Mouse (Mus musculus) liver, adult 2 months (tissue): Measurements from ENCODE around the gene Tmem82. TPM values are rescaled to one million over a fixed set of nuclear protein-coding genes. Genes with fewer than 3 reads are reported as not detected.

Source experiments
- DNase-seq: peaks from one replicate; pipeline ENCODE4 v3.0.0-alpha.2; 2011; ENCODE audit warnings: low read depth, low spot score; ENCODE audit errors: extremely low read depth
- H3K27ac ChIP-seq: fragments of 200-500 bp; replicated peaks from 2 replicates; pipeline ENCODE4 v1.5.1; 2012; ENCODE audit warnings: low read depth, mild to moderate bottlenecking, control low read depth, inconsistent platforms, low read length; ENCODE audit not compliant: insufficient read depth
- H3K27me3 ChIP-seq: fragments of 200-500 bp; 2 replicates; pipeline ENCODE4 v1.6.1; 2012; ENCODE audit warnings: mild to moderate bottlenecking, moderate library complexity, low read length, inconsistent platforms; ENCODE audit not compliant: control insufficient read depth, insufficient read depth
- H3K36me3 ChIP-seq: fragments of 200-500 bp; 2 replicates; pipeline ENCODE4 v1.6.1; 2012; ENCODE audit warnings: low read length, inconsistent platforms; ENCODE audit not compliant: control insufficient read depth, insufficient read depth
- H3K4me1 ChIP-seq: fragments of 200-500 bp; 2 replicates; pipeline ENCODE4 v1.6.1; 2011; ENCODE audit warnings: low read length; ENCODE audit not compliant: control insufficient read depth, insufficient read depth
- H3K4me3 ChIP-seq: fragments of 200-500 bp; 2 replicates; pipeline ENCODE4 v1.5.1; 2011; ENCODE audit warnings: low read depth, mild to moderate bottlenecking, control low read depth, low read length, moderate library complexity; ENCODE audit not compliant: insufficient read depth
- H3K79me2 ChIP-seq: fragments of 200-500 bp; 2 replicates; pipeline ENCODE4 v1.6.1; 2012; ENCODE audit warnings: inconsistent platforms, mild to moderate bottlenecking, low read length, moderate library complexity; ENCODE audit not compliant: control insufficient read depth, insufficient read depth
- H3K9ac ChIP-seq: fragments of 200-500 bp; 2 replicates; pipeline ENCODE4 v1.6.1; 2012; ENCODE audit warnings: low read depth, mild to moderate bottlenecking, control low read depth, inconsistent platforms, low read length
- CTCF ChIP-seq: fragments of 200-500 bp; IDR thresholded peaks from 2 replicates; pipeline ENCODE4 v1.5.1; 2011; ENCODE audit warnings: low read depth, low read length, control low read depth
- POLR2A ChIP-seq: fragments of 200-500 bp; IDR thresholded peaks from 2 replicates; pipeline ENCODE4 v1.6.1; 2011; ENCODE audit warnings: low read length, control low read depth; ENCODE audit not compliant: insufficient read depth; ENCODE audit errors: extremely low read depth
- WGBS: fragments of 180-500 bp; shearing (Covaris S2); methylation state at CpG from one replicate; pipeline ENCODE4 v1.1.7; 2018; 5-methylcytosine and 5-hydroxymethylcytosine counted together
- polyA plus RNA-seq: library from polyadenylated mRNA; depleted of rRNA; stranded (reverse); fragments of >200 nt; gene quantifications from 2 replicates; pipeline ENCODE4 v1.2.3, GENCODE M21; 2012
- total RNA-seq: library from RNA; depleted of rRNA; stranded (reverse); fragments of >200 nt; gene quantifications from 2 replicates; pipeline ENCODE4 v1.2.3, GENCODE M21; 2014

Gene Tmem82
- total and polyA plus RNA-seq, 2 experiments = 9.3 to 34.7 TPM

DNA sequence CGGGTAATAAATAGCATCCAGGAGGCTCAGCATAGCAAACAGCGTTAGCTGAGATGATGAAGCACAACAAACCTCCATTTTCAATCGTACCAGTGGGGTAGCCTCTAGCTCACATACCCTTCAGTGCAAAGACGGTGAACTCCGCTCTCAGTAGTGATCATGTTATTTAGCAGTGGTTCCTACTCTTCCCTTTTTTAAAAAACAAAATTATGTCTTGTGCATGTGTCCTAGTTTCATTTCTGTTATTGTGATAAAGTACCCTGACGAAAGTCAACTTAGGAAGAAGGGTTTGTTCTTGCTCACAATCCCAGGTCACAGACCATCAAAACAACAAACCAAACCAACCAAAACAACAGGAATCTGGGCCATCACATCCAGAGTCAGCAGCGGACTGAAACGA lies 27.6 kb upstream of the Tmem82 start:
- Histone ChIP-seq H3K79me2 (peaks cover 17% of the 10 kb centered on the region; the same call in 1 of the 2 replicates), H3K4me1 (no peaks in the 10 kb centered on the region; the same call in 1 of the 2 replicates), H3K27ac (no peak overlapping the region; the same call in 1 of the 2 replicates), H3K36me3 (no peaks in the 10 kb centered on the region; the same call in 1 of the 2 replicates), H3K9ac (0 out of 2 replicates have a peak overlapping the region, but pooled peaks have one; percentile 27), H3K27me3 (no peaks in the 10 kb centered on the region), H3K4me3 (no peak overlapping the region)
- peak; percentile 24 for DNase-seq
- WGBS = 91% methylated on average over 8 of the region's 8 CpGs
- TF ChIP-seq POLR2A (no peak), CTCF (no peak)

GRCm38 (mm10) chr4:141643118-141643855 lies 24.9 kb upstream of the Tmem82 start:
- TF ChIP-seq CTCF = no peak
- TF ChIP-seq POLR2A = no peak

DNA sequence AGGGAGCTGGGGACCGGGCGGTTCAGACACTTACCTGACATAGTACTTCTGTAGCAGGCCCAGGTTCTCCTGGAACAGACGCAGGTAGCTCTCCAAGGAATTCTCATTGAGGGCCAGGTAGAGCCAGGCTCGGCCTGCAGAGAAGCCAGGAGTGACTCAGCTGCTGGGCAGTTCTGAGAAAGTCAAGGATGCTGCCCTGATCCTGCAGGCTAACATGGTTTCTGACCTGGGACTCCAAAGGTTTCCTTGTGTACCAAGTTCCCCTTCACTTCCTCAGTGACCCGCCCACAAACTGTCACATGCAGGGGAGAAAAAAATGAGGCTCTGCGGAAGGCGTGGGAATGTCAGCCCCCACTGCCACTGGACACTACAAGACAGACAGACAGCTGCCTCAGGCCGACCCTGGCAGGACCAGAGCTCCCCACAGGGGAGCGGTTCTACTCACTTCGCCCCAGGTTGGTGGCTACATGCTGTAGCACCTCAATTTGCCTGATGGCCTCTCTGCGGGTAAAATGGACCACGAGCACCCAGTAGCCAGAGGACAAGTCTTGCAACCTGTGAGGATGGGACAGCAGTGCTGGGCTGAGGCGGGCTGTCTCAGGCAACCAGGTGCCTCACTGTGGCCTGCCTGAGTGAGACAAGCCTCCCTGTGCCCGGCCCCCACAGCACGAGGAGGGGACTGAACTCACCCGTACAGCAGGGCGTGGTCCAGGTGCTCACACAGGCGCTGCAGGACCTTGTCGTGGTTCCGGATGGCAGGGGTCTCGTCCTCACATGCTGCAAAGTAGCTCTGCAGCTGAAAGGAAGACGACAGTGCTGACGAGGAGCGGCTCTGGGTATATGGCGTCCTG lies 23.8 kb upstream of the Tmem82 start:
- Histone ChIP-seq H3K79me2 (no peaks in the 10 kb centered on the region), H3K36me3 (peaks cover 4% of the 10 kb centered on the region; the same call in 1 of the 2 replicates), H3K27me3 (no peaks in the 10 kb centered on the region), H3K9ac (no peak overlapping the region), H3K4me1 (no peaks in the 10 kb centered on the region), H3K27ac (no peak overlapping the region), H3K4me3 (no peak overlapping the region)
- TF ChIP-seq CTCF (no peak), POLR2A (no peak)
- 94% methylated on average over 25 of the region's 25 CpGs for WGBS
- DNase-seq = peak; percentile 30

More at GRCm38 (mm10) chr4:141643118-141643855, 24.9 kb upstream of the Tmem82 start:
- Histone ChIP-seq H3K27ac (0 out of 2 replicates have a peak overlapping the region, but pooled peaks have one; percentile 30), H3K27me3 (no peaks in the 10 kb centered on the region), H3K4me1 (no peaks in the 10 kb centered on the region), H3K4me3 (no peak overlapping the region), H3K9ac (no peak overlapping the region), H3K79me2 (0 out of 2 replicates have a peak, but pooled peaks cover 2% of the 10 kb centered on the region), H3K36me3 (peaks cover 2% of the 10 kb centered on the region; the same call in 1 of the 2 replicates)
- peak; percentile 46 for DNase-seq
- 25% methylated on average over 7 of the region's 7 CpGs for WGBS

GRCm38 (mm10) chr4:141641353-141641771 lies 22.9 kb upstream of the Tmem82 start:
- Histone ChIP-seq H3K4me3 (no peak overlapping the region), H3K27ac (no peak overlapping the region), H3K4me1 (no peaks in the 10 kb centered on the region), H3K27me3 (no peaks in the 10 kb centered on the region), H3K9ac (no peak overlapping the region), H3K79me2 (no peaks in the 10 kb centered on the region), H3K36me3 (peaks cover 4% of the 10 kb centered on the region; the same call in 1 of the 2 replicates)
- TF ChIP-seq CTCF (no peak), POLR2A (no peak)
- no peak for DNase-seq
- WGBS = 85% methylated on average over 7 of the region's 7 CpGs

GRCm38 (mm10) chr4:141639474-141639873 lies 21.0 kb upstream of the Tmem82 start:
- no peak for TF ChIP-seq CTCF
- no peak for TF ChIP-seq POLR2A
- Histone ChIP-seq H3K27ac (no peak overlapping the region), H3K4me1 (no peaks in the 10 kb centered on the region), H3K36me3 (peaks cover 4% of the 10 kb centered on the region; the same call in 1 of the 2 replicates), H3K4me3 (no peak overlapping the region), H3K9ac (no peak overlapping the region), H3K27me3 (no peaks in the 10 kb centered on the region), H3K79me2 (no peaks in the 10 kb centered on the region)
- no peak for DNase-seq
- 76% methylated on average over 11 of the region's 11 CpGs for WGBS
